Mouse (Mus musculus) spleen, embryonic (tissue): Measurements from ENCODE around the gene Trim47.

ENCODE experiments used
- CTCF ChIA-PET: fragments of 350-600 bp; sonication (Branson Sonifier 250); formaldehyde crosslinking; loops from one replicate; lab custom pipeline; 2022; lab: Charles Lee

Trim47 gene

GRCm38 (mm10) chr11:116064187-116064867 is 62.7 kb downstream of the Trim47 start:
- CTCF ChIA-PET = no interaction called here

GRCm38 (mm10) chr11:116063562-116063961 is 63.4 kb downstream of the Trim47 start:
- CTCF ChIA-PET = no interaction called here

- CTCF ChIA-PET = no interaction called here
Observed at GRCm38 (mm10) chr11:116062521-116062920, 64.5 kb downstream of the Trim47 start.

GRCm38 (mm10) chr11:116061641-116062415 is 65.2 kb downstream of the Trim47 start:
- CTCF ChIA-PET = no interaction called here

GRCm38 (mm10) chr11:116060596-116060995 is 66.4 kb downstream of the Trim47 start:
- CTCF ChIA-PET = no interaction called here

GRCm38 (mm10) chr11:116059691-116060025 is 67.4 kb downstream of the Trim47 start:
- CTCF ChIA-PET = no interaction called here

- CTCF ChIA-PET = interaction anchor here (1.0 kb wide), 1 partner anchor 26 kb away, joined by 3 read pairs; no protein-coding TSS in a partner anchor
Observed at GRCm38 (mm10) chr11:116058868-116059690, 67.9 kb downstream of the Trim47 start.

GRCm38 (mm10) chr11:116058022-116058614 is 68.9 kb downstream of the Trim47 start:
- CTCF ChIA-PET = interaction anchor here (0.7 to 1.0 kb wide), 2 partner anchors 27 to 105 kb away, joined by 3 to 5 read pairs; no protein-coding TSS in a partner anchor

- CTCF ChIA-PET = interaction anchor here (0.6 to 0.7 kb wide), 2 partner anchors 63 to 105 kb away, joined by 5 to 16 read pairs; no protein-coding TSS in a partner anchor
Observed at GRCm38 (mm10) chr11:116057237-116057881, 69.7 kb downstream of the Trim47 start.

GRCm38 (mm10) chr11:116055873-116056272 is 71.1 kb downstream of the Trim47 start:
- CTCF ChIA-PET = interaction anchor here (0.6 kb wide), 1 partner anchor 12 kb away, joined by 6 read pairs; no protein-coding TSS in a partner anchor
